Mouse (Mus musculus) fibroblast of lung, adult 2 months (primary cell): ENCODE results near the gene Bbs9.

Source experiments
- DNase-seq: peaks from one replicate; pipeline ENCODE4 v3.0.0-alpha.2; 2011; ENCODE audit warnings: low read depth

The Bbs9 gene

DNA sequence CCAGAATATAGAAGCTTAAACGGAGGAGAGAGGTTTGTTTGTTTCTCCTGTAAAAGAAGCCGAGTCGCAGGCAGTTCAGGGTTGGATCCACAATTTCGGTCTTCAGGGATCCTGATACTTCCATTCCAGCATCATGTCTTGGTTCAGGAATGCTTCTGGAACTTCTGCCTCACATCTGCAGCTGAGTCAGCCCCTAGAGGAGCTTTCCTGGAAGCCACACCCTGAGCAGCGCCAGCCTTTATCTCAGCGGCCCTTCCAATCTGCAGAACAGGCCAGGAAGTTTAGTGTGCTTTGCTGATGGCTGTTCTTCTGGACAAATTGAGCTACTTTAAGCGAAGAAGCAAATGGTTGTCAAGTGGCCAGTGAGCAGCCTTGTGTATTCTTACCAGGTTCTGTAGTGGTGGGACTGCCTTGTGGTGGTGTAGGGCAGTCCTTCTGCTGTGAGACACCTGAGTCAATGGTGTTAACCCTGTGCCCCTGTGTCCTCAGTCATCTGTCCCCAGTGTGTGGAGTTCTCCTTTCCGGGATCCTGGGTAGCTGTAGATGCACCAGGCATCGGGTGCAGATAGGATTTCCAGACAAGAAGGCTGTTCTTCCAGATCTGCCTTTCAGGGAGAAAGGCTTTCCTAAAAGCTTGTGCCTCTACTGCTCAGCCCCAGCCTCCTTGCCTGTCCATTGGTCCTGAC, 157.4 kb downstream of the Bbs9 start:
- no peak for DNase-seq

DNA sequence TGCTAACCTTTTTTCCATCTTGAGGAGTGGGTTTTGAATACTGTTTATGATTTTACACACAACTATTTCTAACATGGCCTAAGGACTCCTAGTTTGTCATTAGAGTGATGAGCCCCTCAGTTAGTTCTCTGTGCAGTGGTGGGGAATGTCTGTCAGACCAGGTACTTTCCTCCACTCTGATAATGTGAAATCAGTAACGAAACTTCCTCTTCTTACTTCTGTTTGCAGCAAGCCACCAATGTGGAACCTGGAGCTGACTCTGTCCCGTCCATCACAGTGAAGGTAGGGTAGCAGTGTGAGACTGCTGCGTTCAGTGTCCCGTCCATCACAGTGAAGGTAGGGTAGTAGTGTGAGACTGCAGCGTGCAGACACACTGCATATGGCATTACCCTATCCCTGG, 163.0 kb downstream of the Bbs9 start:
- DNase-seq: no peak

DNA sequence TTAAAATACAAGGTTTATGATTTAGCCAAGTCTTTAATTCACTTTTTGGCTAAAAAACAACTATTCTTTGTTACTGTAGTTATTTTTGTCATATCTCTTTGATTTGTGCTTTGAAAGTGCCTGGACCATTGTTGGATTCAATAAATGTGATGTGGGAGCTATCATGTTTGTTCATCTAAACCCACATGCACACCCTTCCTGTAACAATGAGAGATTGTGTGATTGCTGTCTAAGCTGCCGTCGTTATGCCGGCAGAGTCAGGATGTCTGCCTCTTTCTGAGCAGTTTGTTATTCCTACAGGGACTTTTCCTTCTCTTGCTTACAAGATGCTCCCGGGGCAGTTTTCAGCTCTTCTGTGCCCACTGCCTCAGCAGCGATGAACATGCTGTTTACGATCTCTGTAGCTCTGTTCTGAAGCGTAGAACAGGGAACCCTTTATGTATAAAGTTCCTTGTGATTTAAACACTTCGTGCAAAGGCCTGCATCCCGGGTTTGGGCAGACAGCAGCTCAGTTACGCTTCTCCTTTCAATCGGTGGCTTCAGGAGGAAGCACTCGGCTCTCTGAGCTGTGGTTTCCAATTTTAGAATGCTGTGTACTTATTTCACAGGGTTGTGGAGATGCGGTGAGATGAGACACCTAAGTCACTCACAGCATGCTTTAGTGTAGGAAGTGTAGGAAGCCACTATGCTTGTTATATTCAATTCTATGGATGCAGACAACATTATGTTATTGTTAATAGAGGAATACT, 165.3 kb downstream of the Bbs9 start:
- DNase-seq: no peak

DNA sequence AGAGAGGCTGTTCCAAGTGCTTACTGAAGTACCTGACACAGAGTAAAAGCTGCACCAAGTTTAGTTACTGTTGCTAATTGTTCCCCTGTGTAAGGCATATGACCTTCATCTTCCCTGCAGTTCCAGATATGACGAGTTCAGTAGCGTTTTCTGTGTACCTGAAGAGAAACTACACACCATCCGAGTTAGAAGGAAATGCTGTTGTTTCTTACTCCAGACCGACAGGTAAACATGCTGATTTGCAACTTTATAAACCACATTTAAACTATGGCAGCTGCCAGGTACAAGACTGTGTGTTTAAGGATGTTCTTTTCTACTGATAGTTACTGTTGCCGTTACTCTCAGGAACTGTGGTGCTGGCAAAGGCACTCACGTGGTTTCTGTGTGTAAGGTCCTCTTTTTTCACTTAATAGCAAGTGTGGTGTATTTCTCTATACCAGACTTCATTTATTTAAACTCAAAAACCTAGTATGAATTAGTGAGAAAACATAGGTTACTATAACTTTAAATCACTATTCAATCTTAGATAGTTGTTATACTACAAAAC, 170.4 kb downstream of the Bbs9 start:
- no peak for DNase-seq

DNA sequence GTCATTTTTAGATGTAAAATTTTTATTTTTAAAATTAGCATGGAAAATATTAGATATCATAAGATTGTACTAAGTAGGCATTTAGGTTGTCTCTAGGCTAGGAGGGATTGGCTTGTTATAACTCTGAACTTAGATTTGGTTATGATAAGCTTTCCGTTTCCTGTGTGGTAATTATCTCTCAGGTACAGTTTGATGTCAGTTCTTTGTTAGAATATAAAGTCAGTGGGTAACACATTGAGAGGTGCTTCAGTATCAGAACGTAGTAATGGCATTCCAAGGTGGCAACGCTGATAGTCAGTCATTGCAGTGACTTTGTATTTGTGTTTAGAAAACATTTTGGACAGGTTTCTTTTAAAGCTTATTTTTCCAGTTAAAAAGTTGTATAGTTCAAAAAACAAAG, 170.9 kb downstream of the Bbs9 start:
- no peak for DNase-seq

DNA sequence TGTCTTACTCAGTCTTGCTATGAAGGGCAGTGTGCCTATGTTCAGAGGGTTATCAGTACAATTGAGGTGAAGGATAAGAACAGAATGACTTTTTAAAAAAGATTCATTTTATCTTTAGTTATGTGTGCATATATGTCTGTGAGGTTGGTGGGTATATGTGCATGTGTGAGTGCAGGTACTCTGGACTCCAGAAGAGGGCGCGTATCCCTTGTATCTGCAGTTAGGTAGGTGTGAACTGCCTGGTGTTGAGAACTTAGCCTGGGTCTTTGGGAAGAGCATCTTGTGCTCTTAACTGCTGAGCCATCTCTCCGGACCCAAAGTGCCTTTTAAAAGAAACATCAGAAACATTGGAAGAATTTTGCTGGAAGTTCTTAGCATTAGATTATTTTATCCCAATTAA, 172.6 kb downstream of the Bbs9 start:
- no peak for DNase-seq

DNA sequence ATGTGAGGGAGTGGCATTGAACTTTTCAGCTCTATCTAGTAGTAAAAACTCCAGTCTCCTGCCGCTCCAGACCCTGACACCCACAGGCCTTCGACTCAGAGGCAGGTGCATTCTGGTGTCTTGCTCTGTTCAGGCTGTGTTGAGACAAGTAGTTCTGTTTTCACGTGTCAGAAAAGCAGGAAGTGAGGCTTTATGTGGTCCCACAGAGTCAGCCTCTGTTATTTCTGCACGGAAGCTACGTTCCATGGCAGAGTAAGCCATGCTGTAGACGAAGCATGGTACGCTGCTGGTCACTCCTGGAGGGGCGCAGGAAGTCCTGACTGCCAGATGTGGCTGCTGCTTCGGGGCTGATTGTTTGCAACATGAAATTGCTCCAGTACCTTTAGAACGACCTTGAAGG, 174.1 kb downstream of the Bbs9 start:
- no peak for DNase-seq

DNA sequence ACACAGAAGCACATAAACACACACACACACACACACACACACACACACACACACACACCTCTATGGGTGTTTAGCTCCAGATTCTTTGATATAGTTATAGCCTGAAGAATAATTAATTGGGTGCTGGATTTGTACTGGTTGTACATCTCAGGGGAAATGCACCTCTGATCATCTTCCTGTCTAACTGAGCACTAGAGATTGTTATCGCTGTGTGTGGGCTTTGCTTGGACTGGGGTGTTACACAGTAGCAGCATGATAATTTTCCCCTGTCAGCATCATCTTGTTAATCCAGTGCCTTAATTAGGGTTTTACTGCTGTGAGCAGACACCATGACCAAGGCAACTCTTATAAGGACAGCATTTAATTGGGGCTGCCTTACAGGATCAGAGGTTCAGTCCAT, 175.3 kb downstream of the Bbs9 start:
- no peak for DNase-seq

DNA sequence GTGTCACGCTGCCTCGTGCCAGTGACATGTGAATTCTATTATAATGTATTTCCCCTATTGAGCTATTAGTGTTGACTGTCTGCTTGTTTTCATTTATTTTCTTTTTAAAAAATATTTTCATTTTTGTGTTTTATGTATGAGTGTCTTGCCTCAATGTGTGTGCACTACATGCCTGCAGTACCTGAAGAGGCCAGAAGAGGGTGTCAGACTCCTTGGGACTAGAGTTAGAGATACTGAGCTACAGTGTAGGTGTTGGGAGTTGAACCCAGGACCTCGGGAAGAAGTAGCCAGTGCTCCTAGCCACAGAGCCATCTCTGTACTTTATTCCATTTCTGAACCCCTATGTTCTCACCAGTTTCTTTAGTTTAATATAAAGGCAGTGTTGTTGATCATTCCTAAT, 176.1 kb downstream of the Bbs9 start:
- DNase-seq: no peak

DNA sequence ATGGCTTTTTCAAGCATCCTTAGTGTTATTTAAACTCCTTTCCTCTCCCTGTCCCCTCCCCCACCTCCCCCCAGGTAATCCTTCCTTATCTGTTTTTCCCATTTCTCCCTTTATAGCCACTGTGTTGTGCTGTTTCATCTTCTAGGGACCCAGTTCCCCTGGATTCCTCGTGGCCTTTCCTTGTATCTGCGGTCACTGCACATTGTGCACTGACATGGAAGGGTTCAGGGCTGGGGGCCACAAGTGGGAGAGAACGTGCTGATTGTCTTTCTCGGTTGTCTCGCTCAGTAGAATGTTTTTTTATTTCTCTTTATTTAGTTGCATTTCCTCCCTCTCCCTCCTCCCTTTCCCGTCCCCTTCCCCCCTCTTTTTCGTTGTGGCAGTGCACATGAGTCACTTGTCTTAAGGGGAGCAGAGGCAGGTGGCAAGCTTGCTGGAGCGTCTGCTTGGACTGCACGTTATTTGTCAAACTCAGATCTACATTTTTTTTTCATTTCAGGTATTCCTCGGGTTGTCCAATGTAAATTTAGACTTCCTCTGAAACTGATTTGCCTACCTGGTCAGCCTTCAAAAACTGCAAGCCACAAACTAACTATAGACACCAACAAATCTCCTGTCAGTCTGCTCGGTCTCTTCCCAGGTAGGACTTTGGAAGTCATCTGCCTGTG, 179.3 kb downstream of the Bbs9 start:
- DNase-seq: no peak

DNA sequence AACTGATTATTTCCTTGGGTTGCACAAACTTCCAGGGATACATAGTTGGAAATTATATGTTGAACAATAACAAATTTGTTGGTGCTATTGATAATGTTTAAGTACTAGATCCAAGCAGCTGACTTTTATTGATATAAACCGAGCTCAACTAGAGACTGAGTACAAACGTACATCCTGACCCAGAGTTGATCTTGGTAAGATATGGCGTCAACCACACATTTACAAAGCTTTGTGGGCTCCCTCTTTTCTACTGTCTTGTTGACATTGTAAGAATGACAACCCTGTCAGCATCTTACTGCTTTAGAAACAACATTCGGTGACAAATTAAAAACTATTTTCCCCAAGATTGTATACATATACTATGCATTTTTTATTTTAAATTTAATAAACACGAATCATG, 181.7 kb downstream of the Bbs9 start:
- no peak for DNase-seq

DNA sequence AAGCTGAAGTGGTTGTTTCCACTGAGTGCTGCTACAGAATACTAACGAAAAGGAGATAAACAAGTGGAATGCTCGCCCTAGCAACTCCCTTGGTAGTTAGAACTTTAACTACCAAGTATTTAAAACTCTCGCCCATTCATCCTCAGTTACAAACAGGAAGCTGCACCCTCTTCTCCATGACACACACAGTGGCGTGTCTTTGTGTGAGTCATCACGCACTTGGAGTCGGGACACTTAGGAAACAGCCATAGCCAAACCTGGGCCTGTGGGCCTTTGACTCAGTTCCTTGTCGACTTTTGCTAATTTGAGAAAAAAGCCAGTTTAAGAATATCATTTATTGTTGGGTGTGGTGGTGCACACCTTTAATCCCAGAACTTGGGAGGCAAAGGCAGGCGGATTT, 189.6 kb downstream of the Bbs9 start:
- no peak for DNase-seq

DNA sequence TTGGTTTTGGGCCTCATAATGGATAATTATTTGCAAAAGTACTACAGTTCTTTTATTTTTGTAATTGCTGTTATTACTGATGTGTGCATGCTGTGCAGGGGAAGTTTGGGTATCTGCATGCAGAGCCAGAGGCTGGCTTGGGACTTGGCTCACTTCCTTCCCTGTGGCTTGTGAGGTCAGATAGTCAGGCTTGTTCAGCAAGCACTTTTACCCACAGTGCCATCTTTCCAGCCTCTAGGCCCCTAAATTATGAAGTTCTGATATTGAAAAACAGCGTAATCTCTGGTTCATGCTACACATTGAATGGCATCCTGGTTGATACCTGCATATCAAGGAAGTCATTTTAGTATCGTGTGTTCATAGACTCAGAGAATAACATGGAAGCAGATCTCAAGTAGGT, 197.4 kb downstream of the Bbs9 start:
- no peak for DNase-seq

DNA sequence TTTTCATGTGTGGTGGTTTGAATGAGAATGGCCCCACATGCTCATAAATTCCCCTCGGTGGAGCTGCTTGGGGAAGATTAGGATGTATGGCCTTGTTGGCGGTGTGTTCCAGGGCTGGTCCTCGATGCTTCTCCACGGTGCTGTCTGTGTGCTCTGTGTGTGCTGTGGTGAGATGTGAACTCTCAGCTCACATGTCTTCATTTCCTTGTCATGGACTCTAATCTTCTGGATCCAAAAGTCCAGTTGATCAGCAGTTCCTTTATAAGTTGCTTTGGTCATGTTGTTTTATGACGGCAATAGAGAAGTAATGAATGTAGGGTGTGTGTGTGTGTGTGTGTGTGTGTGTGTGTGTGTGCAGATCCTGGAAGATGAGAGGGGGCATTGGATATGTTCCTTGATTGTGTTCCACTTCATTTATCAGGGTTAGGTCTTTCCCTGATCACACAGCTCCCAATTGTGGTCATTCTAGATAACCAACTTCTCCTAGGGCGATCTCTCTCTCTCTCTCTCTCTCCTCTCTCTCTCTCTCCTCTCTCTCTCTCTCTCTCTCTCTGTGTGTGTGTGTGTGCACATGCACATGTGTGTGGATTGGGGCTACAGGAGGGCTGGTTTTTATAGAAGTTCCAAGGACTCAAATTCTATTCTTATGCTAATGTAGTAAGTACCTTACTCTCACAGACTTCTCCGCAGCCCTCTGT, 201.8 kb downstream of the Bbs9 start:
- no peak for DNase-seq

DNA sequence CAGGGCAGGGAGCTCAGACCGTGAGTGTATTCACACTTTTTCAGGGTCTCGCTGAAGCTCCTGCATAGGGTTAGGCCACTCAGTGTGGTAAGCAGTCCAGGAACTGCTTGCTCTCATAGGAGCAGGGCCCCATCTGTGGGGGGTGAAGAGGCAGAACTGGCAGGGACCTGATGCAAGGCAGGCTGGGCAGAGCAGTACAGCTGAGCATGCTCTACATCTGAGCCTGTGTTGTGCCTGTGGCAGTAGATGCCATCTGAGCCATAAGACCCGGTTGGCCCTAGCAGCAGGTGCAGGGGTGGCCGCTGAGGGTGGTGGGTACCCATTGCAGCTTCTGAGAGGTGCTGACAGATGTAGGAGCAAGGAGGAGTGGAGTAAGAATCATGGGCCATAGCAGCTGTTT, 202.5 kb downstream of the Bbs9 start:
- no peak for DNase-seq

DNA sequence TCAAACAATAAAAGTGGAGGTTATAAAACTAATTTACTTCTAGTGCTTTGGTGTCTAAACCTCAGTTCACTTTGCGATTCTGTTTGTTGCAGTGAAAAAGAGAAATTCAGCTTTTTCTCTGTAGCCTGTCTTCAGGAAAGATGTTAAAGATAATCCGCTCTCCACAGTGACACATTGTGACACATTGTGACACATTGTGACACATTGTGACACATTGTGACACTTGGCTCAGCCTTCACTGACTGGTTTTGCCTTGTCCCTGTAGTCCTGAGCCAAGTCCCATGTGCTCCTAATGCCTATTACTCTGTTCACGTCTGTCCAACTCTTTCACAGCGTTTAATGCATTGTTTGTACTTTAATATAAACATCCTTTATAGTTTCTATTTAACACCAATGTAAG, 203.0 kb downstream of the Bbs9 start:
- DNase-seq: no peak

DNA sequence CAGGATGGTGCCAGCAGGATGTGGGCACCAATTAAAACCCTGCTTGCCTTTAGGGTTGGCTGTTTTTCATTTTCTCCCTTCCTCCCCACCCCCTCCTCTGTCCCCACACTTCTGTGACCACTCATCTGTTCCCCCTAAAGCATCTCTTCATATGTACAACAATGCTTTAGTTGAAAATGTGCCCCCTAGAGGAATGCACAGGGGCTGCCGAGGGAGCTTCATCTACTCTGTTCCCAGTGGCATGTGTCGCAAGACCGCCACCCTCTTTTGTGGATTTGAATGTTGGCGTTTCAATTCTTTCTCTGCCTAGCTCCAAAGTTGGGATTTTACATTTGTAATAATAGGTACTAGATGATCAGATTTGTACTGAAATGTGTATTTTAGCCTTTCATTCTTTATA, 204.0 kb downstream of the Bbs9 start:
- DNase-seq: no peak

DNA sequence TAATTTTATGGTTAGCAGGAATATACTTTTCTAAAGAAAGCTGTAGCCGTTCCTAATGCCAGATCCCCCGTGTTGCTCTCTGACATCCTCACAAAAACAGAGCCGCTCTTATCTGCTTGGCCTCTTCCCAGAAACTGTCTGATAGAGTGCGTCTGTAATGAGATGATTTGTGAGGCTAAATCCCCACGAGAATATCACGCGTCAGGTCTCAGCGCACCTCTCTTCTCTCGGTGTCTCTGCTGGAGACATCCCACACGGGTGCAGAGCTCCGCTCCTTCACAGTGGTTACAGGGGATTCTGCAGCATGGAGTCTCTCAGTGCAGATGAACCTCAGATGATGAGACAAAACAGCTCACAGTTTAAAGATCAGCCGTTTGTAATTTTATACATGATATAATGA, 204.5 kb downstream of the Bbs9 start:
- DNase-seq: no peak

DNA sequence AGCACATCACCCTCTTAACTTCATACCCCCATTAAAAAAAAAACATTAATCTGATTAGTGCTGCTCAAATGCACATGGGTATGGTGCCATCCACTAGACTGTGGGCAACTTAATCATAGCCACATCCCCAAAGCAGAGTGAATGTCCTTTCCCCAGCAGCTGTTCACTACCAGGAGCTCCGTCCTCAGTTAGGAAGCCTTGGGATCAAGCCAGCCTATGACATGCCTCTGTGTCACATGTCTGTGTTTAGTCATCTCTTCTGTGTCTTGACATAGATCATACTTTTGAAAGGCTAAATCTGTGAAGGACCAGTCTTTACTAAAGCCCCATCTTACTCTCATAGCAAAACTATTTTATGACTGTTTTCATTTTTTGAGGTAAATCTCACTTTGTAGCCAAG, 205.0 kb downstream of the Bbs9 start:
- no peak for DNase-seq

DNA sequence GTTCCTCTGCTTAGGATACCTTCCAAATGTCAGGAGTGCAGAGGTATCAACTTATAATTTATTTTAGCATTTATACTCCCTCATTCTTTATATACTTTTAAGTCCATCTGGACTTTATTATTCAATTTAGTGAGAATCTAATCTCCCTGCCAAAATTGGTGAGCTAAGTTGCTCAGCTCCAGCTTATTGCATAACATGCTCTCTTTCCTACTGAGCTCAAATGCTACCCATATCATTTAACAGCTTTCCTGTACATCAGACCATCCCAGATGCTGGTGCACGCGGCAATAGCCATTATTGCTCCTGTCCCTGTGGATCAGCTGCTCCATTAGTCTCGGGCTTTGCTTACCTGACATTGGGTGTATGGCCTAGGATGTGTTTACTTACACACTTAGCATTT, 208.3 kb downstream of the Bbs9 start:
- DNase-seq: peak; percentile 35

DNA sequence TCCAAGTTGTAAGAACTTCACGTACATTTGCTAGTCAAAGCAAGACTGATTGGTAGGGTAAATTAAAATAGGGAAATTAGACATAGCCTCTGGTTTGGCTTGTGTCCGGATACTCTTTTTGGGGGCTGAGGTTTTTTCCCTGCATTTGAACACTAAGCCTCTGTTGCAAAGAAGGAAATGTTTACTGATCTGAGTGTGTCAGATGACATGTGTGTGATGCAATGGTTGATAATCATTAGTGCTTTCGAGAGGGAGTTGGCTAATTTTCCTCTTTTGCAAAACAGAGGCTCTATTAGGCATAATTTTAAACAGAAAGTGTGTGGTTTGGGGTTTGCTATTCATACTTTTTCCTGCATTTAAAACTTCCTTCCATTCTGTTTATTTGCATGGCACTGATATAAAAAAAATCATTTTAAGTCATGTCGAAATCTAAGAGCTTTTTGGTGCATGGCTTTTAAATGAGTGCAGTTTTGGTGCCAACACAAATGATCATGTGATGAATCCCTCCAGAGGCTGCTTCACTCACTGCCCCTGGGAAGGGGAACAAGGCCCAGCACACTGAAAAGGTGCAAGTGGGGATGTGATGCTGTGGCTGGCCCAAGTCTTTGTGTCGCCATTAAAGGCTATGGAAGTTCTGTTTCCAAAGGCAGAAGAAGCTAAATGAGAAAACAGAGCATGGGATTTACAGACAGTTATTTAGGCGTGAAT, 211.4 kb downstream of the Bbs9 start:
- DNase-seq: peak; percentile 70

DNA sequence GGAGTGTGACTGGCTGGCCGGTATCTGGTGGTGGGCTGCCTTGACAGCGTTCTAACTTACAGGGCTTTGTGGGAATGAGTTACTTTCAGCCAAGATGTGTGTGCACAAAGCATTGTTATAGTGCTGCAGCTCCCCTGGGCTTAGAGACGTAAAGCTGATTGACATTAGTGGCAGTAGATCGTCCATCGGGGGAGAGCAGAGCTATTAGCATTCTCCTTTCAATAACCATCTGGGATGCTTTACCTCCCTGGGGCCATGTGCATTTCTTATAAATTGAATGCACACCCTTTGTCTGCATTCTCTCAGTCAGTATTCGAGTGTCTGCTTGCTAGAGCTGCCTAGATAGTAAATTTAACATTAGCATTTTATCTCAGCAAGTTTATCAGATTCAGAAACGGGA, 214.7 kb downstream of the Bbs9 start:
- DNase-seq: no peak
